Mouse (Mus musculus): ENCODE results near the gene Lbh. TPM values are rescaled to one million over a fixed set of nuclear protein-coding genes. Genes with fewer than 3 reads are reported as not detected.

Gene Lbh
- 28.4 and 30.1 TPM in 2 replicates for polyA plus RNA-seq (2015; fragmentation: Nextera tagmentation; extraction: Ambion mirVana)

- ATAC-seq (replicated peaks; ENCODE audit: extremely low read depth, insufficient read depth, low FRiP score): peak; percentile 87
- peak within 1 kb of the TSS; percentile 98 for H3K9ac ChIP-seq (ENCODE audit: low read length)
- WGBS: under 1% methylated on average over 35 of the region's 35 CpGs
- peak within 1 kb of the TSS; percentile 83 for H3K4me3 ChIP-seq (ENCODE audit: low read length)
- no peaks in the 10 kb centered on the region for H3K27me3 ChIP-seq (ENCODE audit: control insufficient read depth, insufficient read depth, low read length)
- peak within 1 kb of the TSS; percentile 94 for H3K27ac ChIP-seq (ENCODE audit: low read length)
- peaks cover 19% of the 10 kb centered on the region for H3K36me3 ChIP-seq (ENCODE audit: control insufficient read depth, insufficient read depth)
- peak within 1 kb of the TSS; percentile 86 for H3K4me2 ChIP-seq (ENCODE audit: low read depth, low read length)
- peaks cover 26% of the 10 kb centered on the region for H3K4me1 ChIP-seq (ENCODE audit: control insufficient read depth, insufficient read depth, low read length)
- H3K9me3 ChIP-seq (replicated peaks; ENCODE audit: control insufficient read depth, low read length): no peaks in the 10 kb centered on the region
Measured at GRCm38 (mm10) chr17:72918053-72918452, at the start of gene Lbh. Lbh (plus strand) TSS chr17:72918305.

GRCm38 (mm10) chr17:72878979-72879378, 39.1 kb upstream of the Lbh start:
- H3K4me2 ChIP-seq (ENCODE audit: low read depth, low read length): no peak overlapping the region
- H3K27ac ChIP-seq (ENCODE audit: low read length): no peak overlapping the region
- H3K9ac ChIP-seq (ENCODE audit: low read length): no peak overlapping the region
- H3K9me3 ChIP-seq (replicated peaks; ENCODE audit: control insufficient read depth, low read length): 0 out of 2 replicates have a peak, but pooled peaks cover 3% of the 10 kb centered on the region
- H3K36me3 ChIP-seq (ENCODE audit: control insufficient read depth, insufficient read depth): no peaks in the 10 kb centered on the region
- no peaks in the 10 kb centered on the region for H3K27me3 ChIP-seq (ENCODE audit: control insufficient read depth, insufficient read depth, low read length)
- 74% methylated on average over 9 of the region's 9 CpGs for WGBS
- no peak overlapping the region for H3K4me3 ChIP-seq (ENCODE audit: low read length)
- ATAC-seq (replicated peaks; ENCODE audit: extremely low read depth, insufficient read depth, low FRiP score): no peak
- H3K4me1 ChIP-seq (ENCODE audit: control insufficient read depth, insufficient read depth, low read length): no peaks in the 10 kb centered on the region; the same call in 1 of the 2 replicates

- H3K4me1 ChIP-seq (ENCODE audit: control insufficient read depth, insufficient read depth, low read length): no peaks in the 10 kb centered on the region; the same call in 1 of the 2 replicates
- no peak overlapping the region for H3K27ac ChIP-seq (ENCODE audit: low read length)
- H3K9me3 ChIP-seq (replicated peaks; ENCODE audit: control insufficient read depth, low read length): no peaks in the 10 kb centered on the region
- H3K36me3 ChIP-seq (ENCODE audit: control insufficient read depth, insufficient read depth): no peaks in the 10 kb centered on the region
- ATAC-seq (replicated peaks; ENCODE audit: extremely low read depth, insufficient read depth, low FRiP score): no peak
- H3K9ac ChIP-seq (ENCODE audit: low read length): no peak overlapping the region
- no peaks in the 10 kb centered on the region for H3K27me3 ChIP-seq (ENCODE audit: control insufficient read depth, insufficient read depth, low read length)
- no peak overlapping the region for H3K4me2 ChIP-seq (ENCODE audit: low read depth, low read length)
- WGBS: 65% methylated on average over 3 of the region's 3 CpGs
- no peak overlapping the region for H3K4me3 ChIP-seq (ENCODE audit: low read length)
Measured at GRCm38 (mm10) chr17:72880156-72880555, 37.9 kb upstream of the Lbh start.

GRCm38 (mm10) chr17:72881051-72881450, 37.1 kb upstream of the Lbh start:
- Histone ChIP-seq H3K27ac (ENCODE audit: low read length) (no peak overlapping the region), H3K4me2 (ENCODE audit: low read depth, low read length) (no peak overlapping the region), H3K27me3 (ENCODE audit: control insufficient read depth, insufficient read depth, low read length) (no peaks in the 10 kb centered on the region), H3K9ac (ENCODE audit: low read length) (no peak overlapping the region), H3K9me3 (replicated peaks; ENCODE audit: control insufficient read depth, low read length) (no peaks in the 10 kb centered on the region), H3K4me3 (ENCODE audit: low read length) (no peak overlapping the region), H3K36me3 (ENCODE audit: control insufficient read depth, insufficient read depth) (no peaks in the 10 kb centered on the region), H3K4me1 (ENCODE audit: control insufficient read depth, insufficient read depth, low read length) (no peaks in the 10 kb centered on the region; the same call in 1 of the 2 replicates)
- 25% methylated on average over 3 of the region's 3 CpGs for WGBS
- no peak for ATAC-seq (replicated peaks; ENCODE audit: extremely low read depth, insufficient read depth, low FRiP score)

GRCm38 (mm10) chr17:72881804-72882203, 36.3 kb upstream of the Lbh start:
- Histone ChIP-seq H3K9me3 (replicated peaks; ENCODE audit: control insufficient read depth, low read length) (no peaks in the 10 kb centered on the region), H3K4me2 (ENCODE audit: low read depth, low read length) (no peak overlapping the region), H3K27me3 (ENCODE audit: control insufficient read depth, insufficient read depth, low read length) (no peaks in the 10 kb centered on the region), H3K36me3 (ENCODE audit: control insufficient read depth, insufficient read depth) (no peaks in the 10 kb centered on the region), H3K4me1 (ENCODE audit: control insufficient read depth, insufficient read depth, low read length) (no peaks in the 10 kb centered on the region; the same call in 1 of the 2 replicates), H3K9ac (ENCODE audit: low read length) (no peak overlapping the region), H3K4me3 (ENCODE audit: low read length) (no peak overlapping the region), H3K27ac (ENCODE audit: low read length) (no peak overlapping the region)
- no peak for ATAC-seq (replicated peaks; ENCODE audit: extremely low read depth, insufficient read depth, low FRiP score)
- 79% methylated on average over 1 of the region's 1 CpGs for WGBS

- Histone ChIP-seq H3K9me3 (replicated peaks; ENCODE audit: control insufficient read depth, low read length) (no peaks in the 10 kb centered on the region), H3K4me3 (ENCODE audit: low read length) (no peak overlapping the region), H3K4me1 (ENCODE audit: control insufficient read depth, insufficient read depth, low read length) (peaks cover 9% of the 10 kb centered on the region), H3K36me3 (ENCODE audit: control insufficient read depth, insufficient read depth) (no peaks in the 10 kb centered on the region), H3K27me3 (ENCODE audit: control insufficient read depth, insufficient read depth, low read length) (no peaks in the 10 kb centered on the region), H3K9ac (ENCODE audit: low read length) (no peak overlapping the region), H3K4me2 (ENCODE audit: low read depth, low read length) (peak overlapping the region; percentile 20; the same call in 1 of the 2 replicates), H3K27ac (ENCODE audit: low read length) (peak overlapping the region; percentile 55; the same call in 1 of the 2 replicates)
- WGBS: 29% methylated on average over 20 of the region's 20 CpGs
- peak; percentile 41; the same call in 1 of the 2 replicates for ATAC-seq (replicated peaks; ENCODE audit: extremely low read depth, insufficient read depth, low FRiP score)
Measured at GRCm38 (mm10) chr17:72889556-72890397, 28.3 kb upstream of the Lbh start.

- Histone ChIP-seq H3K4me1 (ENCODE audit: control insufficient read depth, insufficient read depth, low read length) (peaks cover 9% of the 10 kb centered on the region), H3K27ac (ENCODE audit: low read length) (no peak overlapping the region), H3K4me2 (ENCODE audit: low read depth, low read length) (peak overlapping the region; percentile 19; the same call in 1 of the 2 replicates), H3K4me3 (ENCODE audit: low read length) (no peak overlapping the region), H3K27me3 (ENCODE audit: control insufficient read depth, insufficient read depth, low read length) (no peaks in the 10 kb centered on the region), H3K9me3 (replicated peaks; ENCODE audit: control insufficient read depth, low read length) (no peaks in the 10 kb centered on the region), H3K36me3 (ENCODE audit: control insufficient read depth, insufficient read depth) (no peaks in the 10 kb centered on the region), H3K9ac (ENCODE audit: low read length) (no peak overlapping the region)
- whole genome bisulfite sequencing: 59% methylated on average over 8 of the region's 8 CpGs
- ATAC-seq (replicated peaks; ENCODE audit: extremely low read depth, insufficient read depth, low FRiP score): no peak
Measured at GRCm38 (mm10) chr17:72890398-72890898, 27.7 kb upstream of the Lbh start.

GRCm38 (mm10) chr17:72891556-72891955, 26.5 kb upstream of the Lbh start:
- WGBS: 91% methylated on average over 6 of the region's 6 CpGs
- no peak overlapping the region for H3K4me2 ChIP-seq (ENCODE audit: low read depth, low read length)
- no peaks in the 10 kb centered on the region for H3K36me3 ChIP-seq (ENCODE audit: control insufficient read depth, insufficient read depth)

GRCm38 (mm10) chr17:72895506-72895905, 22.6 kb upstream of the Lbh start:
- Histone ChIP-seq H3K27ac (ENCODE audit: low read length) (no peak overlapping the region), H3K4me1 (ENCODE audit: control insufficient read depth, insufficient read depth, low read length) (peaks cover 4% of the 10 kb centered on the region), H3K4me3 (ENCODE audit: low read length) (no peak overlapping the region), H3K9ac (ENCODE audit: low read length) (no peak overlapping the region), H3K36me3 (ENCODE audit: control insufficient read depth, insufficient read depth) (no peaks in the 10 kb centered on the region), H3K27me3 (ENCODE audit: control insufficient read depth, insufficient read depth, low read length) (no peaks in the 10 kb centered on the region), H3K9me3 (replicated peaks; ENCODE audit: control insufficient read depth, low read length) (no peaks in the 10 kb centered on the region), H3K4me2 (ENCODE audit: low read depth, low read length) (no peak overlapping the region)
- WGBS: 90% methylated on average over 3 of the region's 3 CpGs
- no peak for ATAC-seq (replicated peaks; ENCODE audit: extremely low read depth, insufficient read depth, low FRiP score)

More at GRCm38 (mm10) chr17:72891556-72891955, 26.5 kb upstream of the Lbh start:
- Histone ChIP-seq H3K9me3 (replicated peaks; ENCODE audit: control insufficient read depth, low read length) (no peaks in the 10 kb centered on the region), H3K27me3 (ENCODE audit: control insufficient read depth, insufficient read depth, low read length) (no peaks in the 10 kb centered on the region), H3K27ac (ENCODE audit: low read length) (no peak overlapping the region), H3K4me1 (ENCODE audit: control insufficient read depth, insufficient read depth, low read length) (peaks cover 9% of the 10 kb centered on the region), H3K4me3 (ENCODE audit: low read length) (no peak overlapping the region), H3K9ac (ENCODE audit: low read length) (no peak overlapping the region)
- ATAC-seq (replicated peaks; ENCODE audit: extremely low read depth, insufficient read depth, low FRiP score): no peak

Measured in heart, embryonic 16.5 days (tissue).